Comparison of ENCODE assay signal across 27 mouse cellular contexts in genomic region chr4:32011218-32011973, GRCm38 (mm10). TPM values are rescaled to one million over a fixed set of nuclear protein-coding genes. Genes with fewer than 3 reads are reported as not detected.
DNase-seq lines count a peak whose midpoint lies in the region; ATAC-seq and TF ChIP-seq lines count a peak whose summit lies in the region.
"Had no signal": no experiment of that assay in that cellular context is flagged by ENCODE, and none has a peak within 500 bp of the region (broad histone marks: within the 10 kb centered on the region; RNA-seq: fewer than 3 reads in every experiment).

No protein-coding gene starts in this region.

- TF ChIP-seq EP300 in lung, postnatal 0 days (IDR thresholded peaks at IDR 0.05) = peak; percentile 52
- TF ChIP-seq EP300 in CH12.LX (IDR thresholded peaks at IDR 0.05; ENCODE audit: low read length) = no peak

- peaks cover 7% of the 10 kb centered on the region for H3K36me3 ChIP-seq in lung, postnatal 0 days (ENCODE audit: insufficient read depth, low read length)
- H3K36me3 ChIP-seq in CH12.LX (replicated peaks in 1 of 2; ENCODE audit: control insufficient read depth in 1 of 2, insufficient read depth in 1 of 2, low read length in 1 of 2) (peaks cover 39 to 75% of the 10 kb centered on the region in 2 experiments), macrophage (ENCODE audit: inconsistent target) (peaks cover 23% of the 10 kb centered on the region; the same call in 1 of the 2 replicates)
- H3K36me3 ChIP-seq in midbrain, embryonic 11.5 days (ENCODE audit: control insufficient read depth, insufficient read depth, low read length) = peaks cover 14% of the 10 kb centered on the region; the same call in 1 of the 2 replicates
- peaks cover 61% of the 10 kb centered on the region for H3K36me3 ChIP-seq in hindbrain, embryonic 12.5 days

- H3K79me2 ChIP-seq in CH12.LX (replicated peaks; ENCODE audit: control insufficient read depth, extremely low read depth, insufficient read depth, poor library complexity, severe bottlenecking) = no peaks in the 10 kb centered on the region
- H3K79me2 ChIP-seq in macrophage (ENCODE audit: inconsistent target) = no peaks in the 10 kb centered on the region

- no peak overlapping the region for H3K4me2 ChIP-seq in lung, postnatal 0 days (replicated peaks; ENCODE audit: low read depth, low read length)
- no peak overlapping the region for H3K4me2 ChIP-seq in CH12.LX (ENCODE audit: insufficient read depth, low read depth, poor library complexity, severe bottlenecking)
- no peak overlapping the region for H3K4me2 ChIP-seq in midbrain, embryonic 11.5 days
- H3K4me2 ChIP-seq in hindbrain, embryonic 12.5 days (replicated peaks) = no peak overlapping the region
- H3K4me2 ChIP-seq: embryonic facial prominence, embryonic 13.5 days; forebrain, embryonic 13.5 days; heart, embryonic 12.5 days; kidney, embryonic 15.5 days; limb, embryonic 13.5 days; lung, embryonic 14.5 days; neural tube, embryonic 12.5 days had no signal

- H3K9ac ChIP-seq in lung, postnatal 0 days (replicated peaks; ENCODE audit: low read depth) = no peak overlapping the region
- H3K9ac ChIP-seq in CH12.LX (ENCODE audit: insufficient read depth, low read depth) = no peak overlapping the region
- no peak overlapping the region for H3K9ac ChIP-seq in midbrain, embryonic 11.5 days (ENCODE audit: low read length)
- H3K9ac ChIP-seq in hindbrain, embryonic 12.5 days = no peak overlapping the region
- H3K9ac ChIP-seq: embryonic facial prominence, embryonic 13.5 days; forebrain, embryonic 13.5 days; heart, embryonic 12.5 days; kidney, embryonic 15.5 days; limb, embryonic 13.5 days; lung, embryonic 14.5 days; neural tube, embryonic 12.5 days had no signal

- dilution Hi-C loops in CH12.LX (cut with MboI; ENCODE audit: extremely low pct_ligation_motif_present, extremely low pct_unique_long_range_greater_than_20kb, low sequenced_read_pairs) = no loop called here

- H3K27ac ChIP-seq in lung, postnatal 0 days (ENCODE audit: low read length) = no peak overlapping the region
- H3K27ac ChIP-seq in CH12.LX (ENCODE audit: insufficient read depth, low read depth) (no peak overlapping the region), macrophage (peak overlapping the region; percentile 32)
- H3K27ac ChIP-seq in cerebellum, adult 2 months (ENCODE audit: insufficient read depth, low read length) = no peak overlapping the region
- H3K27ac ChIP-seq in midbrain, embryonic 11.5 days (ENCODE audit: low read depth, low read length) = no peak overlapping the region
- no peak overlapping the region for H3K27ac ChIP-seq in hindbrain, embryonic 12.5 days
- H3K27ac ChIP-seq: embryonic facial prominence, embryonic 13.5 days; forebrain, embryonic 13.5 days; hindbrain, embryonic 10.5 days; hindbrain, postnatal 0 days; kidney, embryonic 15.5 days; limb, embryonic 13.5 days; neural tube, embryonic 12.5 days had no signal

- DNase-seq in lung, postnatal 0 days (ENCODE audit: low spot score) = peak; percentile 52
- DNase-seq in lung, postnatal 14 days = no peak
- DNase-seq in CH12.LX (ENCODE audit: extremely low read depth) (peak; percentile 19), adipocyte (ENCODE audit: low spot score) (peak; percentile 8)
- no peak for DNase-seq in cerebellum, adult 2 months
- no peak for DNase-seq in midbrain, embryonic 11.5 days (ENCODE audit: low spot score, missing footprints)
- DNase-seq: cerebellum, adult 18-20 months; cerebellum, postnatal 25 days; embryo, embryonic 11 days; heart, postnatal 10 days; kidney, postnatal 4 days; lung, embryonic 14.5 days; midbrain, embryonic 14.5 days; retina, postnatal 1 day; thymus, postnatal 14 days had no signal

- peak; percentile 78 for ATAC-seq in lung, postnatal 0 days
- ATAC-seq in midbrain, embryonic 11.5 days (ENCODE audit: low FRiP score) = no peak
- no peak for ATAC-seq in hindbrain, embryonic 12.5 days (ENCODE audit: low FRiP score)
- ATAC-seq: forebrain, embryonic 13.5 days; hindbrain, postnatal 0 days; intestine, embryonic 16.5 days had no signal

- 62% methylated on average over 6 of the region's 6 CpGs for WGBS in lung, postnatal 0 days
- WGBS in macrophage (ENCODE audit: missing documents) = 61% methylated on average over 6 of the region's 6 CpGs
- WGBS in cerebellum, adult 2 months = 94% methylated on average over 6 of the region's 6 CpGs
- WGBS in midbrain, embryonic 11.5 days = 87% methylated on average over 6 of the region's 6 CpGs
- 90% methylated on average over 6 of the region's 6 CpGs for WGBS in hindbrain, embryonic 12.5 days

- in situ Hi-C loops in CH12.LX (cut with MboI; ENCODE audit: low pct_ligation_motif_present, low pct_unique_long_range_greater_than_20kb, low sequenced_read_pairs) = no loop called here

- H3K27me3 ChIP-seq in lung, postnatal 0 days (replicated peaks; ENCODE audit: insufficient read depth, low read length) = no peaks in the 10 kb centered on the region
- no peaks in the 10 kb centered on the region for H3K27me3 ChIP-seq in CH12.LX (replicated peaks)
- H3K27me3 ChIP-seq in cerebellum, adult 2 months (ENCODE audit: control insufficient read depth, insufficient read depth, low read length) = no peaks in the 10 kb centered on the region
- H3K27me3 ChIP-seq in midbrain, embryonic 11.5 days (ENCODE audit: control insufficient read depth, insufficient read depth, low read length) = no peaks in the 10 kb centered on the region
- no peaks in the 10 kb centered on the region for H3K27me3 ChIP-seq in hindbrain, embryonic 12.5 days
- H3K27me3 ChIP-seq: embryonic facial prominence, embryonic 13.5 days; forebrain, embryonic 13.5 days; heart, embryonic 12.5 days; kidney, embryonic 15.5 days; limb, embryonic 13.5 days; neural tube, embryonic 12.5 days had no signal

- no peak for TF ChIP-seq POLR2A in CH12.LX (IDR thresholded peaks at IDR 0.05; ENCODE audit: low read depth, low read length)
- TF ChIP-seq POLR2A in cerebellum, adult 2 months (IDR thresholded peaks at IDR 0.05; ENCODE audit: borderline replicate concordance, insufficient read depth, low read length) = no peak

- no peak for TF ChIP-seq RAD21 in CH12.LX (IDR thresholded peaks at IDR 0.05; ENCODE audit: low read depth, low read length)

- no peak for TF ChIP-seq CTCF in lung, postnatal 0 days (IDR thresholded peaks at IDR 0.05)
- TF ChIP-seq CTCF in CH12.LX (conservative IDR thresholded peaks at IDR 0.05 in 1 of 2, IDR thresholded peaks at IDR 0.05 in 1 of 2; ENCODE audit: low read depth in 2 of 2, low read length in 2 of 2) = no peak
- TF ChIP-seq CTCF in cerebellum, adult 2 months (IDR thresholded peaks at IDR 0.05; ENCODE audit: borderline replicate concordance, insufficient read depth, low read depth, low read length) = no peak

- no peak overlapping the region for H3K4me3 ChIP-seq in lung, postnatal 0 days (ENCODE audit: low read depth, low read length)
- H3K4me3 ChIP-seq in CH12.LX (replicated peaks in 1 of 3; ENCODE audit: low read depth in 2 of 3, low read length in 2 of 3, poor library complexity in 1 of 3) (no peak overlapping the region), macrophage (ENCODE audit: inconsistent target) (no peak overlapping the region)
- no peak overlapping the region for H3K4me3 ChIP-seq in cerebellum, adult 2 months (replicated peaks; ENCODE audit: insufficient read depth, low read depth, low read length)
- no peak overlapping the region for H3K4me3 ChIP-seq in midbrain, embryonic 11.5 days (ENCODE audit: low read depth, low read length)
- H3K4me3 ChIP-seq in hindbrain, embryonic 12.5 days = no peak overlapping the region
- H3K4me3 ChIP-seq: embryonic facial prominence, embryonic 13.5 days; erythroblast, embryonic 14.5 days; forebrain, embryonic 13.5 days; heart, embryonic 12.5 days; hindbrain, embryonic 10.5 days; kidney, embryonic 15.5 days; limb, embryonic 13.5 days; neural tube, embryonic 12.5 days had no signal

- H3K4me1 ChIP-seq in lung, postnatal 0 days (ENCODE audit: insufficient read depth, low read depth, low read length) = no peaks in the 10 kb centered on the region
- peaks cover 9 to 66% of the 10 kb centered on the region in 2 experiments; a peak in 3 of 4 replicates for H3K4me1 ChIP-seq in CH12.LX (ENCODE audit: control insufficient read depth in 1 of 2, insufficient read depth in 2 of 2)
- no peaks in the 10 kb centered on the region for H3K4me1 ChIP-seq in cerebellum, adult 2 months (ENCODE audit: control insufficient read depth, insufficient read depth, low read length)
- no peaks in the 10 kb centered on the region for H3K4me1 ChIP-seq in midbrain, embryonic 11.5 days (ENCODE audit: control insufficient read depth, insufficient read depth, low read length)
- H3K4me1 ChIP-seq in hindbrain, embryonic 12.5 days = no peaks in the 10 kb centered on the region
- H3K4me1 ChIP-seq: embryonic facial prominence, embryonic 13.5 days; forebrain, embryonic 13.5 days; hindbrain, embryonic 10.5 days; kidney, embryonic 15.5 days; limb, embryonic 13.5 days; neural tube, embryonic 12.5 days had no signal

- no peaks in the 10 kb centered on the region for H3K9me3 ChIP-seq in lung, postnatal 0 days (ENCODE audit: low read length)
- no peaks in the 10 kb centered on the region for H3K9me3 ChIP-seq in CH12.LX (replicated peaks; ENCODE audit: low read length)
- H3K9me3 ChIP-seq in midbrain, embryonic 11.5 days (ENCODE audit: control insufficient read depth, low read length) = no peaks in the 10 kb centered on the region
- no peaks in the 10 kb centered on the region for H3K9me3 ChIP-seq in hindbrain, embryonic 12.5 days (replicated peaks)
- H3K9me3 ChIP-seq: embryonic facial prominence, embryonic 13.5 days; forebrain, embryonic 13.5 days; heart, embryonic 12.5 days; hindbrain, embryonic 10.5 days; kidney, embryonic 15.5 days; limb, embryonic 13.5 days; neural tube, embryonic 12.5 days had no signal

TF ChIP-seq in CH12.LX, 34 proteins besides CTCF, POLR2A, EP300 and RAD21 (continues in another document):
- TF ChIP-seq ZNF384 (IDR thresholded peaks at IDR 0.05; ENCODE audit: low read depth, low read length) (no peak), NELFE (IDR thresholded peaks at IDR 0.05; ENCODE audit: low read depth, low read length) (no peak), USF2 (conservative IDR thresholded peaks at IDR 0.05; ENCODE audit: low read depth, low read length) (no peak), MAFK (IDR thresholded peaks at IDR 0.05; ENCODE audit: insufficient replicate concordance, low read length) (no peak)

RNA-seq across cellular contexts. Expression of gene Map3k7, which starts 47.5 kb away (rescaled TPM):
- polyA plus RNA-seq in lung, postnatal 0 days (2015; fragmentation: Nextera tagmentation; extraction: Ambion mirVana) = 14.5 and 16.4 TPM in 2 replicates
- 41.7 and 49.1 TPM in 2 replicates for total RNA-seq in CH12.LX (2012; rRNA removed)
- total RNA-seq in CH12.LX (2014; rRNA removed) = 43.9 and 47.7 TPM in 2 replicates
- 63.0 and 63.7 TPM in 2 replicates for polyA plus RNA-seq in CH12.LX (2012; ENCODE audit: insufficient read length, low read depth)
- 100 to 1,000 TPM in 25 of 26 experiments, 10 to 100 TPM in 1; 95.4 to 153 (median 127) TPM for total RNA-seq in macrophage (2018; cell fraction: chromatin; rRNA removed)
- total RNA-seq in macrophage (2018; cell fraction: cytosol; rRNA removed) = 10 to 100 TPM; 18.5 to 29.4 (median 24.7) TPM
- 10 to 100 TPM; 50.6 to 96.5 (median 69.4) TPM for total RNA-seq in macrophage (2018; cell fraction: nucleus; rRNA removed)
- polyA plus RNA-seq in macrophage (2018) = 20.8 to 26.7 TPM (median 25.6 TPM) in 3 replicates
- 38.7 and 39.0 TPM in 2 replicates for polyA plus RNA-seq in cerebellum, adult 2 months (2012; rRNA removed)
- 42.4 and 44.5 TPM in 2 replicates for polyA plus RNA-seq in midbrain, embryonic 11.5 days (2014; fragmentation: Nextera tagmentation; extraction: Ambion mirVana)
- polyA plus RNA-seq in hindbrain, embryonic 12.5 days (2016; fragmentation: Nextera tagmentation; extraction: Ambion mirVana) = 49.2 and 53.9 TPM in 2 replicates

Comparison
In these comparisons a context has a peak if more than half of its experiments do, and no peak if none do; other contexts are left out.
1. DNase-seq: peak in lung, postnatal 0 days (single experiment), CH12.LX (single experiment) and adipocyte (single experiment); none in lung, postnatal 14 days (single experiment), cerebellum, adult 2 months (0 of 2) and midbrain, embryonic 11.5 days (single experiment).